Mouse (Mus musculus) kidney, postnatal 0 days (tissue): Measurements from ENCODE around the gene Tmem160. TPM values are rescaled to one million over a fixed set of nuclear protein-coding genes. Genes with fewer than 3 reads are reported as not detected.

Experiments
- ATAC-seq: fragments of 200-750 bp; cut with Nextera tagmentation; replicated peaks from 2 replicates; pipeline ENCODE4 v1.8.0; 2017; ENCODE audit warnings: low read depth, moderate number of reproducible peaks, moderate TSS enrichment, moderate library complexity; ENCODE audit not compliant: low FRiP score
- DNase-seq: peaks from one replicate; pipeline ENCODE4 v3.0.0-alpha.2; 2016; ENCODE audit warnings: low spot score
- H3K27ac ChIP-seq: fragments of 300-500 bp; sonication (generic); 2 replicates; pipeline ENCODE4 v1.5.1; 2014; ENCODE audit warnings: mild to moderate bottlenecking
- H3K27me3 ChIP-seq: fragments of 300-500 bp; sonication (generic); 2 replicates; pipeline ENCODE4 v1.6.1; 2014; ENCODE audit warnings: low read length, mixed read lengths; ENCODE audit not compliant: insufficient read depth
- H3K36me3 ChIP-seq: fragments of 300-500 bp; sonication (generic); 2 replicates; pipeline ENCODE4 v1.6.1; 2014; ENCODE audit warnings: low read length, mixed read lengths; ENCODE audit not compliant: insufficient read depth
- H3K4me1 ChIP-seq: fragments of 300-500 bp; sonication (generic); replicated peaks from 2 replicates; pipeline ENCODE4 v1.6.1; 2014; ENCODE audit warnings: antibody characterized with exemption, low read length, mixed read lengths; ENCODE audit not compliant: insufficient read depth
- H3K4me2 ChIP-seq: fragments of 300-500 bp; sonication (generic); 2 replicates; pipeline ENCODE4 v1.6.1; 2014; ENCODE audit warnings: mild to moderate bottlenecking, low read length, moderate library complexity, mixed read lengths
- H3K4me3 ChIP-seq: fragments of 300-500 bp; sonication (generic); replicated peaks from 2 replicates; pipeline ENCODE4 v1.5.1; 2014; ENCODE audit warnings: low read depth, low read length
- H3K9ac ChIP-seq: fragments of 300-500 bp; sonication (generic); 2 replicates; pipeline ENCODE4 v1.6.1; 2014; ENCODE audit warnings: low read depth, low read length
- H3K9me3 ChIP-seq: fragments of 300-500 bp; sonication (generic); replicated peaks from 2 replicates; pipeline ENCODE4 v1.6.1; 2016; ENCODE audit warnings: low read length, inconsistent platforms, mixed read lengths
- CTCF ChIP-seq: IDR thresholded peaks from 2 replicates; pipeline ENCODE4 v1.5.1; 2016; ENCODE audit warnings: antibody characterized with exemption, low read depth, mild to moderate bottlenecking, moderate library complexity
- WGBS: fragments of 180-500 bp; shearing (Covaris S2); extraction: QIAGEN DNeasy Blood & Tissue Kit; methylation state at CpG from one replicate; pipeline ENCODE4 v1.1.7; 2014; 5-methylcytosine and 5-hydroxymethylcytosine counted together
- polyA plus RNA-seq: library from polyadenylated mRNA; unstranded; fragments of >200 nt; fragmentation: Nextera tagmentation; extraction: Ambion mirVana; gene quantifications from 2 replicates; pipeline ENCODE4 v1.2.1, GENCODE M21; 2015

Tmem160 gene
- polyA plus RNA-seq, 1 experiment from 2014 or later, result 81.9 TPM

- no peak for ATAC-seq
- Histone ChIP-seq H3K4me3 (no peak overlapping the region), H3K4me2 (no peak overlapping the region), H3K27ac (no peak overlapping the region), H3K9ac (no peak overlapping the region), H3K4me1 (no peaks in the 10 kb centered on the region), H3K27me3 (no peaks in the 10 kb centered on the region), H3K36me3 (peaks cover 83% of the 10 kb centered on the region), H3K9me3 (no peaks in the 10 kb centered on the region)
- no peak for TF ChIP-seq CTCF
- DNase-seq, result no peak
- 87% methylated on average over 3 of the region's 3 CpGs for WGBS
These were observed 19.1 kb upstream of the Tmem160 start for GRCm38 (mm10) chr7:16433352-16433971.

GRCm38 (mm10) chr7:16435088-16435487, 17.5 kb upstream of the Tmem160 start:
- Histone ChIP-seq H3K36me3 (peaks cover 67% of the 10 kb centered on the region), H3K27me3 (no peaks in the 10 kb centered on the region), H3K4me1 (no peaks in the 10 kb centered on the region), H3K27ac (no peak overlapping the region), H3K9ac (no peak overlapping the region), H3K4me2 (no peak overlapping the region), H3K9me3 (no peaks in the 10 kb centered on the region), H3K4me3 (no peak overlapping the region)
- no peak for ATAC-seq
- WGBS, result 80% methylated on average over 9 of the region's 9 CpGs
- DNase-seq, result no peak
- TF ChIP-seq CTCF, result no peak

GRCm38 (mm10) chr7:16441241-16441640, 11.3 kb upstream of the Tmem160 start:
- TF ChIP-seq CTCF, result no peak; the same call in 1 of the 2 replicates
- H3K27ac ChIP-seq, result no peak overlapping the region
- no peak for ATAC-seq

GRCm38 (mm10) chr7:16451656-16452055, 923 bp upstream of the Tmem160 start:
- Histone ChIP-seq H3K27me3 (no peaks in the 10 kb centered on the region), H3K9ac (no peak overlapping the region), H3K27ac (no peak overlapping the region), H3K4me3 (no peak overlapping the region), H3K4me2 (no peak overlapping the region), H3K4me1 (peaks cover 7% of the 10 kb centered on the region; the same call in 1 of the 2 replicates), H3K9me3 (no peaks in the 10 kb centered on the region), H3K36me3 (no peaks in the 10 kb centered on the region)
- ATAC-seq (no peak), DNase-seq (no peak)
- no peak for TF ChIP-seq CTCF
- 87% methylated on average over 6 of the region's 6 CpGs for WGBS

More at GRCm38 (mm10) chr7:16441241-16441640, 11.3 kb upstream of the Tmem160 start:
- Histone ChIP-seq H3K4me2 (no peak overlapping the region), H3K36me3 (0 out of 2 replicates have a peak, but pooled peaks cover 9% of the 10 kb centered on the region), H3K4me1 (no peaks in the 10 kb centered on the region), H3K4me3 (no peak overlapping the region), H3K9ac (no peak overlapping the region), H3K9me3 (no peaks in the 10 kb centered on the region), H3K27me3 (no peaks in the 10 kb centered on the region)
- DNase-seq, result no peak

GRCm38 (mm10) chr7:16453118-16453711, 636 bp downstream of the Tmem160 start:
- H3K27me3 ChIP-seq, result no peaks in the 10 kb centered on the region
- H3K27ac ChIP-seq, result 0 out of 2 replicates have a peak overlapping the region, but pooled peaks have one; percentile 25
- H3K9me3 ChIP-seq, result no peaks in the 10 kb centered on the region
- no peak for TF ChIP-seq CTCF
- DNase-seq (peak; percentile 77), ATAC-seq (peak; percentile 25)
- peak overlapping the region; percentile 96 for H3K4me2 ChIP-seq
- WGBS, result under 1% methylated on average over 23 of the region's 23 CpGs
- no peaks in the 10 kb centered on the region for H3K36me3 ChIP-seq
- H3K9ac ChIP-seq, result peak overlapping the region; percentile 68
- peaks cover 7% of the 10 kb centered on the region; the same call in 1 of the 2 replicates for H3K4me1 ChIP-seq
- H3K4me3 ChIP-seq, result peak overlapping the region; percentile 83

- Histone ChIP-seq H3K9ac (no peak overlapping the region), H3K27me3 (no peaks in the 10 kb centered on the region), H3K4me2 (no peak overlapping the region), H3K4me3 (no peak overlapping the region), H3K4me1 (peaks cover 7% of the 10 kb centered on the region; the same call in 1 of the 2 replicates), H3K27ac (no peak overlapping the region), H3K36me3 (no peaks in the 10 kb centered on the region), H3K9me3 (no peaks in the 10 kb centered on the region)
- DNase-seq (no peak), ATAC-seq (no peak)
- no peak for TF ChIP-seq CTCF
- 93% methylated on average over 14 of the region's 14 CpGs for WGBS
These were observed 2.4 kb downstream of the Tmem160 start for GRCm38 (mm10) chr7:16455016-16455415.
